Mouse (Mus musculus) embryonic facial prominence, embryonic 13.5 days (tissue): ENCODE data around the gene Pick1. TPM values are rescaled to one million over a fixed set of nuclear protein-coding genes. Genes with fewer than 3 reads are reported as not detected.

Source experiments
- ATAC-seq: fragments of 200-750 bp; cut with Nextera tagmentation; 2 replicates; pipeline ENCODE4 v1.8.0; 2017; ENCODE audit warnings: low read depth; ENCODE audit not compliant: insufficient number of reproducible peaks, insufficient read depth, low FRiP score, low TSS enrichment
- H3K27ac ChIP-seq: fragments of 300-500 bp; sonication (generic); 2 replicates; pipeline ENCODE4 v1.5.1; 2015; ENCODE audit warnings: moderate library complexity, mild to moderate bottlenecking, inconsistent platforms
- H3K27me3 ChIP-seq: fragments of 300-500 bp; sonication (generic); 2 replicates; pipeline ENCODE4 v1.6.1; 2015; ENCODE audit warnings: mild to moderate bottlenecking, inconsistent platforms
- H3K36me3 ChIP-seq: fragments of 300-500 bp; sonication (generic); 2 replicates; pipeline ENCODE4 v1.6.1; 2015; ENCODE audit warnings: mild to moderate bottlenecking, inconsistent platforms
- H3K4me1 ChIP-seq: fragments of 300-500 bp; sonication (generic); 2 replicates; pipeline ENCODE4 v1.6.1; 2015; ENCODE audit warnings: inconsistent platforms
- H3K4me2 ChIP-seq: fragments of 300-500 bp; sonication (generic); 2 replicates; pipeline ENCODE4 v1.6.1; 2015; ENCODE audit warnings: moderate library complexity, mild to moderate bottlenecking, inconsistent platforms
- H3K4me3 ChIP-seq: fragments of 300-500 bp; sonication (generic); 2 replicates; pipeline ENCODE4 v1.5.1; 2015; ENCODE audit warnings: mild to moderate bottlenecking, inconsistent platforms
- H3K9ac ChIP-seq: fragments of 300-500 bp; sonication (generic); 2 replicates; pipeline ENCODE4 v1.6.1; 2015; ENCODE audit warnings: mild to moderate bottlenecking, inconsistent platforms
- H3K9me3 ChIP-seq: fragments of 300-500 bp; sonication (generic); 2 replicates; pipeline ENCODE4 v1.6.1; 2016; ENCODE audit warnings: inconsistent platforms
- WGBS: fragments of 180-500 bp; shearing (Covaris S2); methylation state at CpG from one replicate; pipeline ENCODE4 v1.1.7; 2015; ENCODE audit warnings: mixed read lengths; 5-methylcytosine and 5-hydroxymethylcytosine counted together
- polyA plus RNA-seq: library from polyadenylated mRNA; unstranded; fragments of >200 nt; fragmentation: Nextera tagmentation; extraction: Ambion mirVana; gene quantifications from 2 replicates; pipeline ENCODE4 v1.2.1, GENCODE M21; 2015

The Pick1 gene
- polyA plus RNA-seq, 1 experiment from 2014 or later, result 56.6 TPM

GRCm38 (mm10) chr15:79280209-79280608, 51.2 kb downstream of the Pick1 start:
- 28% methylated on average over 6 of the region's 6 CpGs for WGBS

GRCm38 (mm10) chr15:79280850-79281249, 51.9 kb downstream of the Pick1 start:
- peaks cover 16% of the 10 kb centered on the region for H3K4me1 ChIP-seq
- no peaks in the 10 kb centered on the region for H3K27me3 ChIP-seq
- no peak overlapping the region for H3K27ac ChIP-seq
- ATAC-seq, result no peak
- H3K36me3 ChIP-seq, result no peaks in the 10 kb centered on the region
- H3K9me3 ChIP-seq, result no peaks in the 10 kb centered on the region
- H3K4me2 ChIP-seq, result no peak overlapping the region
- no peak overlapping the region for H3K4me3 ChIP-seq
- WGBS, result 62% methylated on average over 5 of the region's 5 CpGs
- no peak overlapping the region for H3K9ac ChIP-seq

More at GRCm38 (mm10) chr15:79280209-79280608, 51.2 kb downstream of the Pick1 start:
- Histone ChIP-seq H3K9ac (no peak overlapping the region), H3K36me3 (no peaks in the 10 kb centered on the region), H3K27me3 (no peaks in the 10 kb centered on the region), H3K27ac (no peak overlapping the region), H3K4me1 (peaks cover 16% of the 10 kb centered on the region), H3K4me2 (no peak overlapping the region), H3K4me3 (no peak overlapping the region), H3K9me3 (no peaks in the 10 kb centered on the region)
- no peak for ATAC-seq

GRCm38 (mm10) chr15:79281389-79281788, 52.4 kb downstream of the Pick1 start:
- Histone ChIP-seq H3K4me2 (no peak overlapping the region), H3K36me3 (peaks cover 4% of the 10 kb centered on the region; the same call in 1 of the 2 replicates), H3K27ac (no peak overlapping the region), H3K27me3 (no peaks in the 10 kb centered on the region), H3K4me3 (no peak overlapping the region), H3K9ac (no peak overlapping the region), H3K9me3 (no peaks in the 10 kb centered on the region), H3K4me1 (peaks cover 16% of the 10 kb centered on the region)
- ATAC-seq, result no peak
- WGBS, result 83% methylated on average over 1 of the region's 1 CpGs

DNA sequence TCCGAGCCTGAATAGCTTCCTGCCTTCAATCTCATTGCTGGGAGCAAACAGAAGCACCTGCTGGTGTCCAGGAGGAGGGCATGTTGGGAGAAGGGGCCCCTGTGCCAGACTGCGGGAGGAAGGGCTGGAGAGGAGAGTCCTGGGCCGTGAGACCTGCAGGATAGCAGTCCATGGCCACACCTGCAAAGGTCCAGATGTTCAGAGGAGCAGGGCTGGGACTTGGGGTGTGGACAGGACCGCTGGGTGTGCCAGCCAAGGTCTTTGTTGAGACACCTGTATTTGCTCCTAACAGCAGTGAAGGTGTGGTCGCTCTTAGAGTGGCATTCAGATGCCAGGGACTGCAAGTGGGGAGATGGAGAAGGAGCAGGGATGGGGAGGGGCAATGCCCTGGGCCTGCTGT, 53.5 kb downstream of the Pick1 start:
- no peak overlapping the region for H3K9ac ChIP-seq
- H3K27ac ChIP-seq, result no peak overlapping the region
- no peaks in the 10 kb centered on the region for H3K9me3 ChIP-seq
- no peak overlapping the region for H3K4me2 ChIP-seq
- H3K4me1 ChIP-seq, result peaks cover 16% of the 10 kb centered on the region
- H3K4me3 ChIP-seq, result no peak overlapping the region
- WGBS, result 79% methylated on average over 5 of the region's 5 CpGs
- ATAC-seq, result no peak
- no peaks in the 10 kb centered on the region for H3K27me3 ChIP-seq
- peaks cover 14% of the 10 kb centered on the region; the same call in 1 of the 2 replicates for H3K36me3 ChIP-seq

DNA sequence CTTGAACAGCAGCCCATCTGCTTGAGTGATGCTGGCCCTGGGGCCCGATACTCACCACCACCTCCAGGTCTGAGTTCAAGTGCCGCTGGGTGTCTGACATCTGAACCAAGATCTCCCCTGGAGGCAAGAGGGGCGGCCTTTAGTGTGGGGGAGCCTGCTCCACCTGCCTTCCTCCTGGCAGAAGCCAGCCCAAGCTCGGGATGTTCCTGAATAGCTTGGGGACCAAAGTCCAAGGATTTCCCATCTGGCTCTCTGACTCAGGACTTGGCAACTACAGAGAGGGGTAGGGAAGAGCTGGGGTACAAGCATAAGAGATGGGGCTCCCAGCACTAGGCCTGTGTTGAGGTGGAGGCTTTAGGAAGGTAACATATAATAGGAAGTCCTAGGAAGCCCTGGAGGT, 54.4 kb downstream of the Pick1 start:
- Histone ChIP-seq H3K9ac (0 out of 2 replicates have a peak overlapping the region, but pooled peaks have one; percentile 0), H3K27me3 (no peaks in the 10 kb centered on the region), H3K4me1 (peaks cover 12% of the 10 kb centered on the region), H3K4me2 (no peak overlapping the region), H3K9me3 (no peaks in the 10 kb centered on the region), H3K4me3 (no peak overlapping the region), H3K36me3 (peaks cover 16% of the 10 kb centered on the region; the same call in 1 of the 2 replicates), H3K27ac (no peak overlapping the region)
- ATAC-seq, result no peak
- 74% methylated on average over 4 of the region's 4 CpGs for WGBS

DNA sequence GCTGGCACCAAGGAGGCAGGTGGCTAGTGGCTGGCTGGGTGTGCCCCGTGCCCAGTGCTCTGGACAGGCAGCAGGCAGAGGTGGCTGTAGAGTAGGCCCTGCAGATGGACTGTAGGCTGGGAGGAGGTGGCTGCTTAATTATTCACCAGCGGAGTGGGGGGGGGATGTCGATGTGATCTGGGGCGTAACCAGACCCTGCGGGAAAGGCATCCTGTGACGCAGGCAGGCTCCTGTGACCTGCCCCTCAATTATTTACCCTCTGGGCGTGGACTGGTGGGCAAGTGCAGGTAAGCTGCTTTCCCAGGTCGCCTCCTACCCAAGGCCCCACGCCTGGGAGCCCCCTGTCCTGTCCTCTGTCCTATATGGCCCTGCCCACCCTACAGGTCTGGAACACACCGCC, 56.4 kb downstream of the Pick1 start, which contains the start of gene Baiap2l2:
Gene Baiap2l2, minus strand, starts transcription at position 139 of the 400 bp plus-strand sequence.
- H3K4me2 ChIP-seq, result no peak within 1 kb of the TSS
- peaks cover 22% of the 10 kb centered on the region for H3K36me3 ChIP-seq
- no peak within 1 kb of the TSS for H3K9ac ChIP-seq
- H3K27ac ChIP-seq, result no peak within 1 kb of the TSS
- WGBS, result 57% methylated on average over 10 of the region's 10 CpGs
- ATAC-seq, result no peak
- peaks cover 12% of the 10 kb centered on the region for H3K4me1 ChIP-seq
- H3K9me3 ChIP-seq, result no peaks in the 10 kb centered on the region
- H3K4me3 ChIP-seq, result no peak within 1 kb of the TSS
- H3K27me3 ChIP-seq, result no peaks in the 10 kb centered on the region

- 83% methylated on average over 7 of the region's 7 CpGs for WGBS
Observed at GRCm38 (mm10) chr15:79286141-79286540, 57.2 kb downstream of the Pick1 start.

DNA sequence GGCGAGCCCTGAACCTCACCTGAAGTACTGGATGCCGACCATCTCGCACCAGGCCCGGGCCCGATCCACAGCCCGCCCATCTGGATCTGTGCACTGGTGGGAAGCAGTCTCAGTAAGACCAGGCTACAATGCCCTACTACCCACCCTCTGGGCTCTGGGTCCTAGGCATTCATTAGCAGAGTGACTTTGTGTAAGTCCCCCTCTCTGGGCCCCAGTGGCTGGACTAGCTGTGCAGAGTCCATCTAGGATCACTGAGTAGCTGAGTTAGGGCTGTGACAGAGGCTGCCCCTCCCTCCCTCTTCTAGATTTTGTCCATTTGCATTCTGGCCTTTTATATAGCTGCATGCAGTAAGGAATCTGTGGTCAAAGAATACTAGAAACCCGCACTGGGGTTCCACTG, 58.1 kb downstream of the Pick1 start:
- 0 out of 2 replicates have a peak, but pooled peaks cover 2% of the 10 kb centered on the region for H3K4me1 ChIP-seq
- ATAC-seq, result no peak
- WGBS, result 89% methylated on average over 7 of the region's 7 CpGs
- H3K4me3 ChIP-seq, result no peak overlapping the region
- H3K36me3 ChIP-seq, result peaks cover 22% of the 10 kb centered on the region
- H3K27me3 ChIP-seq, result no peaks in the 10 kb centered on the region
- no peak overlapping the region for H3K27ac ChIP-seq
- no peak overlapping the region for H3K4me2 ChIP-seq
- no peaks in the 10 kb centered on the region for H3K9me3 ChIP-seq
- H3K9ac ChIP-seq, result no peak overlapping the region

More at GRCm38 (mm10) chr15:79286141-79286540, 57.2 kb downstream of the Pick1 start:
- Histone ChIP-seq H3K4me2 (no peak overlapping the region), H3K27ac (no peak overlapping the region), H3K9me3 (no peaks in the 10 kb centered on the region), H3K9ac (no peak overlapping the region), H3K4me3 (no peak overlapping the region), H3K4me1 (peaks cover 9% of the 10 kb centered on the region), H3K27me3 (no peaks in the 10 kb centered on the region), H3K36me3 (peaks cover 22% of the 10 kb centered on the region)
- ATAC-seq, result no peak

DNA sequence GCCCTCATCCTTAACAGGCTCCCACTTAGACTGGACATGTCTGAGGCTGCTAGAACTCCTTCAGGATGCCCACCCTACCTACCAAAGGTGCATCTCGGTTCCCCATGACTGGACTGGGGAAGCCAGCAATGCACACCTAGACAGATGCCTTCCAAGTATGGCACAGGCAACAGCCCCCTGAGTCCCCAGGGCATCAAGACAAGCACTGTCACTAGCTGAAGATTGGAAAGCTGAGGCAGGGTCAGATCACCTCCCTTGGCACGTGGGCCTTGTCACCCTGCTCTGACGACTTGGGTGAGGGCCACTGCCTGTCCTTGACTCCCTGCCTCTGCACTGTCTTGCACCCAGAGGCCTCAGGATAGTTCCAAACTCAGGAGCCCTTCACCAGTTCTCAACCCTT, 59.4 kb downstream of the Pick1 start:
- H3K4me2 ChIP-seq, result no peak overlapping the region
- 75% methylated on average over 3 of the region's 3 CpGs for WGBS
- H3K27me3 ChIP-seq, result no peaks in the 10 kb centered on the region
- H3K9me3 ChIP-seq, result no peaks in the 10 kb centered on the region
- ATAC-seq, result no peak
- no peak overlapping the region for H3K9ac ChIP-seq
- H3K27ac ChIP-seq, result no peak overlapping the region
- H3K36me3 ChIP-seq, result peaks cover 22% of the 10 kb centered on the region
- no peaks in the 10 kb centered on the region for H3K4me1 ChIP-seq
- no peak overlapping the region for H3K4me3 ChIP-seq

DNA sequence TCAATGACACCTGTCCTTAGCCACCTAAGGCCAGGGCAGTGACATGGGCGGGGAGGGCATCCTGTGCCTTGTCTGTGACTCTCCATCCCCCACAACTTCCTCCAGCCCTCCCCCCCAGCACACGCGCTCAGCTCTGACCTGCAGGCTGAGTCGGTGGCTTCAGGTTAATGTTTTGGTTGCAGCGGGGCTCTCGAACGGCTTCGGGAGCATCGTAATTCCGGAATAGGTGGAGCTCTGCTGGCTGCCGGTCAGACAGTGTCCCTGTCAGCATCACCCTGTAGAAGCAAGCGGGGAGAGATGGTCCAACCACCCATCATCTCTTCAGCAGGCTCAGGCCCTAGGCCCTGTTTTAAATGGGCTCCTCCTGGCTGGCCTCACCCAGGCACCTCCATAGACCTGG, 60.5 kb downstream of the Pick1 start:
- ATAC-seq, result no peak

GRCm38 (mm10) chr15:79290340-79290739, 61.4 kb downstream of the Pick1 start:
- Histone ChIP-seq H3K4me1 (no peaks in the 10 kb centered on the region), H3K36me3 (peaks cover 22% of the 10 kb centered on the region), H3K4me3 (no peak overlapping the region), H3K27me3 (no peaks in the 10 kb centered on the region), H3K9me3 (no peaks in the 10 kb centered on the region), H3K27ac (no peak overlapping the region), H3K9ac (no peak overlapping the region), H3K4me2 (no peak overlapping the region)
- ATAC-seq, result no peak
- WGBS, result 94% methylated on average over 3 of the region's 3 CpGs

More for the DNA sequence above, 60.5 kb downstream of the Pick1 start:
- Histone ChIP-seq H3K4me1 (no peaks in the 10 kb centered on the region), H3K27me3 (no peaks in the 10 kb centered on the region), H3K27ac (no peak overlapping the region), H3K9me3 (no peaks in the 10 kb centered on the region), H3K4me3 (no peak overlapping the region), H3K36me3 (peaks cover 22% of the 10 kb centered on the region), H3K9ac (no peak overlapping the region), H3K4me2 (no peak overlapping the region)
- 87% methylated on average over 12 of the region's 12 CpGs for WGBS

- Histone ChIP-seq H3K27ac (no peak overlapping the region), H3K4me2 (no peak overlapping the region), H3K27me3 (no peaks in the 10 kb centered on the region), H3K9ac (no peak overlapping the region), H3K9me3 (no peaks in the 10 kb centered on the region), H3K4me1 (no peaks in the 10 kb centered on the region), H3K4me3 (no peak overlapping the region), H3K36me3 (peaks cover 6% of the 10 kb centered on the region; the same call in 1 of the 2 replicates)
- ATAC-seq, result no peak
- WGBS, result 83% methylated on average over 9 of the region's 9 CpGs
Observed at GRCm38 (mm10) chr15:79292779-79293178, 63.8 kb downstream of the Pick1 start.
